Mouse (Mus musculus) limb, embryonic 14.5 days (tissue): ENCODE data around the gene Irgm1. TPM values are rescaled to one million over a fixed set of nuclear protein-coding genes. Genes with fewer than 3 reads are reported as not detected.

Experiments
- ATAC-seq: fragments of 200-750 bp; cut with Nextera tagmentation; 2 replicates; pipeline ENCODE4 v1.8.0; 2017; ENCODE audit warnings: low read depth, moderate number of reproducible peaks, moderate TSS enrichment; ENCODE audit not compliant: low FRiP score
- DNase-seq: peaks from one replicate; pipeline ENCODE4 v3.0.0-alpha.2; 2015; ENCODE audit warnings: low spot score
- H3K27ac ChIP-seq: fragments of 300-500 bp; sonication (generic); replicated peaks from 2 replicates; pipeline ENCODE4 v1.5.1; 2014; ENCODE audit warnings: low read depth, mild to moderate bottlenecking, low read length, moderate library complexity, mixed read lengths
- H3K27me3 ChIP-seq: fragments of 300-500 bp; sonication (generic); 2 replicates; pipeline ENCODE4 v1.6.1; 2014; ENCODE audit warnings: low read length, mixed read lengths; ENCODE audit not compliant: control insufficient read depth, insufficient read depth
- H3K36me3 ChIP-seq: fragments of 300-500 bp; sonication (generic); 2 replicates; pipeline ENCODE4 v1.6.1; 2014; ENCODE audit warnings: mild to moderate bottlenecking, low read length, moderate library complexity, mixed read lengths; ENCODE audit not compliant: control insufficient read depth, insufficient read depth
- H3K4me1 ChIP-seq: fragments of 300-500 bp; sonication (generic); 2 replicates; pipeline ENCODE4 v1.6.1; 2014; ENCODE audit warnings: antibody characterized with exemption, low read length, mixed read lengths; ENCODE audit not compliant: control insufficient read depth, insufficient read depth
- H3K4me2 ChIP-seq: fragments of 300-500 bp; sonication (generic); replicated peaks from 2 replicates; pipeline ENCODE4 v1.6.1; 2014; ENCODE audit warnings: low read depth, mild to moderate bottlenecking, low read length, moderate library complexity; ENCODE audit not compliant: severe bottlenecking
- H3K4me3 ChIP-seq: fragments of 300-500 bp; sonication (generic); replicated peaks from 2 replicates; pipeline ENCODE4 v1.5.1; 2014; ENCODE audit warnings: low read length
- H3K9ac ChIP-seq: fragments of 300-500 bp; sonication (generic); 2 replicates; pipeline ENCODE4 v1.6.1; 2014; ENCODE audit warnings: mild to moderate bottlenecking, low read depth, low read length, moderate library complexity; ENCODE audit not compliant: severe bottlenecking
- H3K9me3 ChIP-seq: fragments of 300-500 bp; sonication (generic); 2 replicates; pipeline ENCODE4 v1.6.1; 2016; ENCODE audit warnings: low read length; ENCODE audit not compliant: control insufficient read depth
- POLR2A ChIP-seq: fragments of 200-500 bp; IDR thresholded peaks from 2 replicates; pipeline ENCODE4 v1.8.0; 2012; ENCODE audit warnings: inconsistent platforms, mild to moderate bottlenecking, moderate library complexity, borderline replicate concordance; ENCODE audit not compliant: insufficient read depth, insufficient read length; ENCODE audit errors: extremely low read depth
- WGBS: fragments of 180-500 bp; shearing (Covaris S2); extraction: QIAGEN DNeasy Blood & Tissue Kit; methylation state at CpG from one replicate; pipeline ENCODE4 v1.1.7; 2014; 5-methylcytosine and 5-hydroxymethylcytosine counted together
- polyA plus RNA-seq, 2 experiments: library from polyadenylated mRNA; depleted of rRNA in 1 of 2; stranded (reverse) in 1 of 2; unstranded in 1 of 2; fragments of >200 nt; fragmentation: Nextera tagmentation in 1 of 2; extraction: Ambion mirVana in 1 of 2; gene quantifications; 2 replicates each; pipeline versions ENCODE4 v1.2.1 to v1.2.3; 2012 to 2014

Gene Irgm1
- polyA plus RNA-seq, 2 experiments = 4.1 to 5.5 TPM

GRCm38 (mm10) chr11:48817794-48818193 lies 53.7 kb downstream of the Irgm1 start:
- Histone ChIP-seq H3K36me3 (peaks cover 14% of the 10 kb centered on the region), H3K4me1 (peaks cover 11% of the 10 kb centered on the region), H3K9me3 (no peaks in the 10 kb centered on the region), H3K9ac (peak overlapping the region; percentile 86), H3K4me3 (peak overlapping the region; percentile 73), H3K27me3 (no peaks in the 10 kb centered on the region), H3K4me2 (peak overlapping the region; percentile 49), H3K27ac (peak overlapping the region; percentile 91)
- DNase-seq = no peak
- TF ChIP-seq POLR2A = no peak
- no peak for ATAC-seq
- 6% methylated on average over 9 of the region's 9 CpGs for WGBS

DNA sequence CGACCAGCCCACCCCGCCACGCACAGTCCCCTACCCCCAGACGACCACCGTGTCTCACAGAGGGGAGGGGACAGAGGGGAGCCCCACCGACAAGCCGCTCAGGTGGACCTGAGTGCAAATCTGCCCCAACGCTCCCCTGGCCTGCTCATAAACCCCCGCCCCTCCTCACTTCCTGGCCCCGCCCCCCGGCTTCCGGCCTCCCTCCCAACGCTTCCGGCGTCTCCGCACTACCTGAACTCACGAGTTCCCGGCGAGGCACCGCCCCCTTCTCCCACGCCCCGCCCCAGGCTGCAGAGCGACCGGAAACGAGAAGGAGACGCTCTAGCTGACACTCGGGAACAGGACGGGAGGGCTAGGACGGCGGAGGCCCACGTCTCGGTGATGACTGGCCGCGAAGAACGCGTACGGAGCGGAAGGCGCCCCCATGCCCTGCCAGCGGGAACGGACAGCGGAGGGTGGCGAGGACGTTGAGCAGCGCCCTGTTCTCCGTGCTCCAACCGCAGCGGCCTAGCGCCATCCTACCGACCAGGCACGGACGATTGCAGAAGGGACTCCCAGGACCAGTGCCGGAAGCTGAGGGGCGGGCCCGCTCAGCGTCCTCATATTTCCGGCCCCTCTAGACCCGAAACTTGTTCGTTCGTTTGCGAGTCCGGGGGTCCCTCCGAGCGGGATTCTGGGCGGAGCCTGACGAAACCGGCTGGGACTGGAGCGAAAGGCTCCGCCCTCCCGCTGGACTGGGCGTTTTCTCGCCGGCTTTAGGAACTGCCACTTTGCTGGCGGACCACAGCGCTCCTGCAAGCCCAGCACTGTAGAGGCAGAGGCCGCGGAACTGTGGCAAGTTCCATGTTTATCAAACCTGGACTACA lies 54.5 kb downstream of the Irgm1 start, which contains the start of gene Trim41:
TSS of gene Trim41 (minus strand) at position 554 of the 866 bp plus-strand sequence.
- TF ChIP-seq POLR2A = peak; percentile 27; the same call in 1 of the 2 replicates
- ATAC-seq (peak; percentile 96), DNase-seq (peak; percentile 98)
- WGBS = under 1% methylated on average over 59 of the region's 77 CpGs
- H3K4me1 ChIP-seq = peaks cover 11% of the 10 kb centered on the region
- peaks cover 22% of the 10 kb centered on the region for H3K36me3 ChIP-seq
- peak within 1 kb of the TSS; percentile 73 for H3K4me3 ChIP-seq
- H3K27ac ChIP-seq = peak within 1 kb of the TSS; percentile 91
- H3K9me3 ChIP-seq = no peaks in the 10 kb centered on the region
- H3K27me3 ChIP-seq = no peaks in the 10 kb centered on the region
- peak within 1 kb of the TSS; percentile 81 for H3K4me2 ChIP-seq
- H3K9ac ChIP-seq = peak within 1 kb of the TSS; percentile 86

DNA sequence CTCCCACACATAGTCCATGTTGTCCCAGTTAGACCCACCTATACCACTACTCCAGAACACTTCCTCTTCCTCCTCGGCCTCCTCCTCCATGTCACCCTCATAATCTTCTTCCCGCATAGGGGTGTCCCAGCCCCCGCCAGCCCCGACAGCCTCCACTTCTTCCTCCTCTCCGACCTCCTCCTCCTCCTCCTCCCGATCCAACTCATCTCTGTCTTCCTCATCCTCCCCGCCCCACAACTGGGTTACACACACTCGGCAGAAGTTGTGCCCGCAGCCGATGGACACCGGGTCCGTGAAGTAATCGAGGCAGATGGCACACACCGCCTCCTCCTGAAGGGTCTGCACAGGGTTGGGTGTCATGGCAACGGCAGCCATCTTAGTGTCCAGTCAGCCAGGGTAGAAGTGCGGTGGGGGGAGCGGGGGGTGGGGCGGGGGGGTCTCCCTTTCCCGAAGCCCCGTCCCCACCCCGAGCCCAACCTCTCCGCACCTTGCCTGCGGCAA lies 55.2 kb downstream of the Irgm1 start:
- DNase-seq (peak; percentile 49), ATAC-seq (peak; percentile 42)
- peaks cover 29% of the 10 kb centered on the region for H3K36me3 ChIP-seq
- H3K4me2 ChIP-seq = peak overlapping the region; percentile 81
- H3K9me3 ChIP-seq = no peaks in the 10 kb centered on the region
- TF ChIP-seq POLR2A = no peak
- H3K4me3 ChIP-seq = peak overlapping the region; percentile 73
- no peaks in the 10 kb centered on the region for H3K27me3 ChIP-seq
- H3K4me1 ChIP-seq = peaks cover 11% of the 10 kb centered on the region
- peak overlapping the region; percentile 86 for H3K9ac ChIP-seq
- 0 out of 2 replicates have a peak overlapping the region, but pooled peaks have one; percentile 48 for H3K27ac ChIP-seq
- 5% methylated on average over 22 of the region's 23 CpGs for WGBS

GRCm38 (mm10) chr11:48815851-48816250 lies 55.6 kb downstream of the Irgm1 start:
- Histone ChIP-seq H3K27me3 (no peaks in the 10 kb centered on the region), H3K4me2 (peak overlapping the region; percentile 81), H3K4me1 (peaks cover 11% of the 10 kb centered on the region), H3K9me3 (no peaks in the 10 kb centered on the region), H3K36me3 (peaks cover 33% of the 10 kb centered on the region), H3K4me3 (peak overlapping the region; percentile 73), H3K9ac (peak overlapping the region; percentile 86), H3K27ac (0 out of 2 replicates have a peak overlapping the region, but pooled peaks have one; percentile 48)
- WGBS = 71% methylated on average over 16 of the region's 16 CpGs
- no peak for TF ChIP-seq POLR2A
- DNase-seq (no peak), ATAC-seq (no peak)

GRCm38 (mm10) chr11:48813782-48814181 lies 57.7 kb downstream of the Irgm1 start:
- Histone ChIP-seq H3K9ac (no peak overlapping the region), H3K4me3 (no peak overlapping the region), H3K4me2 (no peak overlapping the region), H3K9me3 (no peaks in the 10 kb centered on the region), H3K27me3 (no peaks in the 10 kb centered on the region), H3K36me3 (peaks cover 46% of the 10 kb centered on the region), H3K27ac (no peak overlapping the region), H3K4me1 (peaks cover 11% of the 10 kb centered on the region)
- TF ChIP-seq POLR2A = no peak
- DNase-seq (no peak), ATAC-seq (no peak)

Other genes with a start within 250 kb of the Irgm1 start
- gene Rack1, start 71.4 kb downstream of the Irgm1 start, polyA plus RNA-seq (2012; rRNA removed) = 2,038 and 2,666 TPM in 2 replicates
- 939 and 995 TPM in 2 replicates for gene Rack1, start 71.4 kb downstream of the Irgm1 start, polyA plus RNA-seq (2014; fragmentation: Nextera tagmentation; extraction: Ambion mirVana)
- 51.5 and 52.4 TPM in 2 replicates for gene Trim41, start 54.3 kb downstream of the Irgm1 start, polyA plus RNA-seq (2012; rRNA removed)
- gene Trim41, start 54.3 kb downstream of the Irgm1 start, polyA plus RNA-seq (2014; fragmentation: Nextera tagmentation; extraction: Ambion mirVana) = 5.5 and 7.0 TPM in 2 replicates
- gene Trim7, start 45.5 kb downstream of the Irgm1 start, polyA plus RNA-seq (2012; rRNA removed) = 2.6 and 2.9 TPM in 2 replicates
- 1.2 and 2.0 TPM in 2 replicates for gene Trim7, start 45.5 kb downstream of the Irgm1 start, polyA plus RNA-seq (2014; fragmentation: Nextera tagmentation; extraction: Ambion mirVana)
- gene Gm12184, start 45.0 kb downstream of the Irgm1 start, polyA plus RNA-seq (2012; rRNA removed) = 42.1 and 55.1 TPM in 2 replicates
- 7.9 and 14.8 TPM in 2 replicates for gene Gm12184, start 45.0 kb downstream of the Irgm1 start, polyA plus RNA-seq (2014; fragmentation: Nextera tagmentation; extraction: Ambion mirVana)
- gene Gm5431, start 30.5 kb upstream of the Irgm1 start, polyA plus RNA-seq (2012; rRNA removed) = 0.16 and 0.19 TPM in 2 replicates
- gene Gm5431, start 30.5 kb upstream of the Irgm1 start, polyA plus RNA-seq (2014; fragmentation: Nextera tagmentation; extraction: Ambion mirVana) = 0.12 and 0.22 TPM in 2 replicates
- gene Psme2b, start 74.5 kb upstream of the Irgm1 start, polyA plus RNA-seq (2012; rRNA removed) = 0.86 and 0.88 TPM in 2 replicates
- 2.8 and 3.0 TPM in 2 replicates for gene Psme2b, start 74.5 kb upstream of the Irgm1 start, polyA plus RNA-seq (2014; fragmentation: Nextera tagmentation; extraction: Ambion mirVana)
- gene Olfr56, start 107.2 kb upstream of the Irgm1 start, polyA plus RNA-seq (2012; rRNA removed) = 0.05 and 0.06 TPM in 2 replicates
- gene Olfr56, start 107.2 kb upstream of the Irgm1 start, polyA plus RNA-seq (2014; fragmentation: Nextera tagmentation; extraction: Ambion mirVana) = not detected in 2 replicates
- 0.11 and 0.24 TPM in 2 replicates for gene 9930111J21Rik1, start 107.7 kb upstream of the Irgm1 start, polyA plus RNA-seq (2012; rRNA removed)
- 0.36 and 0.37 TPM in 2 replicates for gene 9930111J21Rik1, start 107.7 kb upstream of the Irgm1 start, polyA plus RNA-seq (2014; fragmentation: Nextera tagmentation; extraction: Ambion mirVana)
- gene Gm12185, start 120.5 kb upstream of the Irgm1 start, polyA plus RNA-seq (2012; rRNA removed) = 0.04 TPM in 1 of 2 replicates, not detected in the other
- 0.06 TPM in 1 of 2 replicates, not detected in the other for gene Gm12185, start 120.5 kb upstream of the Irgm1 start, polyA plus RNA-seq (2014; fragmentation: Nextera tagmentation; extraction: Ambion mirVana)
- gene Tgtp1, start 122.5 kb upstream of the Irgm1 start, polyA plus RNA-seq (2012; rRNA removed) = 0.10 and 0.15 TPM in 2 replicates
- not detected in 2 replicates for gene Tgtp1, start 122.5 kb upstream of the Irgm1 start, polyA plus RNA-seq (2014; fragmentation: Nextera tagmentation; extraction: Ambion mirVana)
- gene 9930111J21Rik2, start 179.6 kb upstream of the Irgm1 start, polyA plus RNA-seq (2012; rRNA removed) = 0.24 and 0.50 TPM in 2 replicates
- gene 9930111J21Rik2, start 179.6 kb upstream of the Irgm1 start, polyA plus RNA-seq (2014; fragmentation: Nextera tagmentation; extraction: Ambion mirVana) = 0.12 and 0.64 TPM in 2 replicates
- 0.09 and 0.12 TPM in 2 replicates for gene Tgtp2, start 192.5 kb upstream of the Irgm1 start, polyA plus RNA-seq (2012; rRNA removed)
- gene Tgtp2, start 192.5 kb upstream of the Irgm1 start, polyA plus RNA-seq (2014; fragmentation: Nextera tagmentation; extraction: Ambion mirVana) = 0.18 and 0.33 TPM in 2 replicates
- gene Ifi47, start 204.9 kb upstream of the Irgm1 start, polyA plus RNA-seq (2012; rRNA removed) = 0.83 and 1.0 TPM in 2 replicates
- gene Ifi47, start 204.9 kb upstream of the Irgm1 start, polyA plus RNA-seq (2014; fragmentation: Nextera tagmentation; extraction: Ambion mirVana) = 0.72 and 1.2 TPM in 2 replicates
- 0.10 and 0.14 TPM in 2 replicates for gene Olfr1396, start 243.2 kb upstream of the Irgm1 start, polyA plus RNA-seq (2012; rRNA removed)
- gene Olfr1396, start 243.2 kb upstream of the Irgm1 start, polyA plus RNA-seq (2014; fragmentation: Nextera tagmentation; extraction: Ambion mirVana) = 0.11 TPM in 1 of 2 replicates, not detected in the other